Mouse (Mus musculus) thymus, postnatal 0 days (tissue): ENCODE data around the gene Selenok. TPM values are rescaled to one million over a fixed set of nuclear protein-coding genes. Genes with fewer than 3 reads are reported as not detected.

Experiments
- microRNA-seq: library from miRNA; unstranded; fragments of <30 nt; microRNA quantifications from one replicate; pipeline ENCODE4, GENCODE M21; 2016; ENCODE audit warnings: borderline number of aligned reads
- polyA plus RNA-seq: library from polyadenylated mRNA; unstranded; fragments of >200 nt; fragmentation: Nextera tagmentation; extraction: Ambion mirVana; gene quantifications from 2 replicates; pipeline ENCODE4 v1.2.1, GENCODE M21; 2015

The Selenok gene
- polyA plus RNA-seq, 1 experiment from 2014 or later, result 345 TPM

Small RNA genes within 50 kb of the gene (microRNA-seq; reads per million reads assigned to microRNA genes)
- gene Mir6947, result not detected

Other genes starting within 250 kb of the Selenok start
- gene Cacna2d3, start 246.4 kb upstream of the Selenok start, polyA plus RNA-seq, result 0.09 and 0.16 TPM in 2 replicates
- 53.9 and 58.7 TPM in 2 replicates for gene Actr8, start 10.0 kb downstream of the Selenok start, polyA plus RNA-seq
- 22.9 and 27.9 TPM in 2 replicates for gene Il17rb, start 40.6 kb downstream of the Selenok start, polyA plus RNA-seq
- 8.2 and 10.1 TPM in 2 replicates for gene Chdh, start 40.7 kb downstream of the Selenok start, polyA plus RNA-seq